Mouse (Mus musculus): Measurements from ENCODE around the gene Wdr24.

Wdr24 gene

GRCm38 (mm10) chr17:25830200-25830753, 6.8 kb downstream of the Wdr24 start:
- in situ Hi-C loops (cut with MboI; ENCODE audit: unreplicated experiment in 2 of 2) = no loop called here

- in situ Hi-C loops (cut with MboI; ENCODE audit: unreplicated experiment in 2 of 2) = no loop called here
Observed at GRCm38 (mm10) chr17:25830806-25831431, 7.5 kb downstream of the Wdr24 start.

- in situ Hi-C loops (cut with MboI; ENCODE audit: unreplicated experiment in 2 of 2) = no loop called here
Observed at GRCm38 (mm10) chr17:25831451-25832281, 8.2 kb downstream of the Wdr24 start.

GRCm38 (mm10) chr17:25832436-25833290, 9.2 kb downstream of the Wdr24 start:
- in situ Hi-C loops (cut with MboI; ENCODE audit: unreplicated experiment in 2 of 2) = no loop called here

GRCm38 (mm10) chr17:25833291-25833663, 9.8 kb downstream of the Wdr24 start, which contains the start of gene Stub1:
TSS of gene Stub1 (minus strand) at chr17:25833404.
- in situ Hi-C loops (cut with MboI; ENCODE audit: unreplicated experiment in 2 of 2) = no loop called here

- in situ Hi-C loops (cut with MboI; ENCODE audit: unreplicated experiment in 2 of 2) = no loop called here
Observed at GRCm38 (mm10) chr17:25833961-25834594, 10.7 kb downstream of the Wdr24 start.

- in situ Hi-C loops (cut with MboI; ENCODE audit: unreplicated experiment in 2 of 2) = loop anchor here in 1 of 2 experiments (5.0 kb wide), 1 partner anchor 38 kb away; no protein-coding TSS in a partner anchor
Observed at GRCm38 (mm10) chr17:25834595-25835222, 11.3 kb downstream of the Wdr24 start.

GRCm38 (mm10) chr17:25835301-25835700, 11.9 kb downstream of the Wdr24 start:
- in situ Hi-C loops (cut with MboI; ENCODE audit: unreplicated experiment in 2 of 2) = loop anchor here in 1 of 2 experiments (5.0 kb wide), 1 partner anchor 37 kb away; no protein-coding TSS in a partner anchor

GRCm38 (mm10) chr17:25835816-25836215, 12.4 kb downstream of the Wdr24 start:
- in situ Hi-C loops (cut with MboI; ENCODE audit: unreplicated experiment in 2 of 2) = loop anchor here in 1 of 2 experiments (5.0 kb wide), 1 partner anchor 36 kb away; no protein-coding TSS in a partner anchor

- in situ Hi-C loops (cut with MboI; ENCODE audit: unreplicated experiment in 2 of 2) = loop anchor here in 1 of 2 experiments (5.0 kb wide), 1 partner anchor 36 kb away; no protein-coding TSS in a partner anchor
Observed at GRCm38 (mm10) chr17:25836397-25837075, 13.1 kb downstream of the Wdr24 start.

GRCm38 (mm10) chr17:25837076-25837410, 13.6 kb downstream of the Wdr24 start, which contains the start of gene Rhbdl1:
TSS of gene Rhbdl1 (minus strand) at chr17:25837295.
- in situ Hi-C loops (cut with MboI; ENCODE audit: unreplicated experiment in 2 of 2) = loop anchor here in 1 of 2 experiments (5.0 kb wide), 1 partner anchor 35 kb away; no protein-coding TSS in a partner anchor

- in situ Hi-C loops (cut with MboI; ENCODE audit: unreplicated experiment in 2 of 2) = loop anchor here in 1 of 2 experiments (5.0 kb wide), 1 partner anchor 35 kb away; no protein-coding TSS in a partner anchor
Observed at GRCm38 (mm10) chr17:25837533-25837932, 14.1 kb downstream of the Wdr24 start.

- in situ Hi-C loops (cut with MboI; ENCODE audit: unreplicated experiment in 2 of 2) = loop anchor here in 1 of 2 experiments (5.0 kb wide), 1 partner anchor 33 kb away; no protein-coding TSS in a partner anchor
Observed at GRCm38 (mm10) chr17:25838904-25839303, 15.5 kb downstream of the Wdr24 start.

- in situ Hi-C loops (cut with MboI; ENCODE audit: unreplicated experiment in 2 of 2) = loop anchor here in 1 of 2 experiments (5.0 kb wide), 1 partner anchor 33 kb away; no protein-coding TSS in a partner anchor
Observed at GRCm38 (mm10) chr17:25839455-25840235, 16.2 kb downstream of the Wdr24 start.

GRCm38 (mm10) chr17:25840519-25840918, 17.1 kb downstream of the Wdr24 start:
- in situ Hi-C loops (cut with MboI; ENCODE audit: unreplicated experiment in 2 of 2) = no loop called here

GRCm38 (mm10) chr17:25841117-25841880, 17.9 kb downstream of the Wdr24 start, which contains the start of gene Gm20683:
TSS of gene Gm20683 (minus strand) at chr17:25841763.
- in situ Hi-C loops (cut with MboI; ENCODE audit: unreplicated experiment in 2 of 2) = no loop called here

- in situ Hi-C loops (cut with MboI; ENCODE audit: unreplicated experiment in 2 of 2) = no loop called here
Observed at GRCm38 (mm10) chr17:25842509-25842908, 19.1 kb downstream of the Wdr24 start.
